Mouse (Mus musculus): ENCODE results near the gene Mpz.

DNA sequence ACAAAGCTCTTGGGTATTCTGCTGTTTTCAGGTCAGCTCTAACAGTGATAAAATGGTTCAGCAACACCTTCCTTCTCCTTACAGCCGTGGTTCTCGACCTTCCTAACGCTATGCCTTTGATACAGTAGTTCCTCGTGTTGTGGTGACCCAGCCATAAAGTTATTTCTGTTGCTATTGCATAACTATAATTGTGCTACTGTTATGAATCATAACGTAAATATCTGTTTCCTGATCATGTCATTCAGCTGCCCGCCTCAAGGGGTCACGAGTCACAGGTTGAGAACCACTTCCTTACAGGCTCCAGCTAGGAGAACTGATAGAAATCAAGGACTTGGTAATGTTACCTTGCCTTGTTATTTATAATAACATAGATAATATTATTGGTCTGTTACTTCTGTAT, 33.8 kb downstream of the Mpz start:
- TF ChIP-seq CTCF (conservative IDR thresholded peaks at IDR 0.05; ENCODE audit: insufficient read depth, insufficient read length, low read depth, low read length) (0 out of 2 replicates have a peak, but pooled peaks have one; percentile 23), POLR2A (IDR thresholded peaks at IDR 0.05; ENCODE audit: low read depth, low read length) (no peak)

All from kidney, adult 2 months (tissue).